Mouse (Mus musculus) neural tube, embryonic 12.5 days (tissue): ENCODE data around the gene Wdr44. TPM values are rescaled to one million over a fixed set of nuclear protein-coding genes. Genes with fewer than 3 reads are reported as not detected.

Experiments used
- polyA plus RNA-seq: library from polyadenylated mRNA; unstranded; fragments of >200 nt; fragmentation: Nextera tagmentation; extraction: Ambion mirVana; gene quantifications from 2 replicates; pipeline ENCODE4 v1.2.1, GENCODE M21; 2016

Gene Wdr44
- polyA plus RNA-seq, 1 experiment from 2014 or later, result 11.9 TPM

Other genes with a start within 250 kb of the Wdr44 start
- not detected in 2 replicates for gene Gm4907, start 189.5 kb downstream of the Wdr44 start, polyA plus RNA-seq